Mouse (Mus musculus) ES-E14 (cell line): ENCODE measurements at regions not wholly inside any gene's neighbourhood (a gene's known extent, or its start where the extent isn't known, plus 50 kb on each side); places are given as distances from the start of the nearest gene placed in this dataset.

Source experiments
- DNase-seq: peaks from one replicate; pipeline ENCODE4 v3.0.0-alpha.2; 2013; ENCODE audit warnings: low read depth, low spot score
- H3K27ac ChIP-seq: 2 replicates; pipeline ENCODE4 v1.5.1; 2012; ENCODE audit warnings: low read depth, mild to moderate bottlenecking, low read length, moderate library complexity, mixed read lengths; ENCODE audit not compliant: poor library complexity, insufficient read depth, severe bottlenecking
- H3K36me3 ChIP-seq: 2 replicates; pipeline ENCODE4 v1.6.1; 2012; ENCODE audit warnings: mild to moderate bottlenecking, low read length, moderate library complexity, mixed read lengths; ENCODE audit not compliant: control insufficient read depth, poor library complexity, insufficient read depth, severe bottlenecking
- H3K4me1 ChIP-seq, 2 experiments: fragments of 150-350 bp in 1 of 2; sonication (generic) in 1 of 2; 2 replicates each; pipeline ENCODE4 v1.6.1; 2012; ENCODE audit warnings: low read length in 2 of 2, mild to moderate bottlenecking in 1 of 2, mixed read lengths in 1 of 2; ENCODE audit not compliant: control insufficient read depth in 2 of 2, insufficient read depth in 2 of 2, poor library complexity in 1 of 2
- H3K4me3 ChIP-seq, 2 experiments: fragments of 150-350 bp in 1 of 2; sonication (generic) in 1 of 2; 2 replicates each; pipeline ENCODE4 v1.5.1; 2012; ENCODE audit warnings: low read length in 2 of 2, low read depth in 1 of 2, mild to moderate bottlenecking in 1 of 2, mixed read lengths in 1 of 2; ENCODE audit not compliant: insufficient read depth in 1 of 2, poor library complexity in 1 of 2, severe bottlenecking in 1 of 2
- H3K9ac ChIP-seq: 2 replicates; pipeline ENCODE4 v1.6.1; 2012; ENCODE audit warnings: low read depth, mild to moderate bottlenecking, low read length, mixed read lengths; ENCODE audit not compliant: poor library complexity, insufficient read depth, severe bottlenecking
- H3K9me3 ChIP-seq: fragments of 150-350 bp; sonication (generic); 2 replicates; pipeline ENCODE4 v1.6.1; 2012; ENCODE audit warnings: low read depth, mild to moderate bottlenecking, low read length; ENCODE audit not compliant: control insufficient read depth, insufficient read depth
- CHD2 ChIP-seq: IDR thresholded peaks from 2 replicates; pipeline ENCODE4 v1.6.1; 2014; ENCODE audit warnings: mild to moderate bottlenecking, low read depth, low read length, inconsistent platforms
- HCFC1 ChIP-seq: IDR thresholded peaks from 2 replicates; pipeline ENCODE4 v1.6.1; 2012; ENCODE audit warnings: low read length, inconsistent platforms, borderline replicate concordance; ENCODE audit not compliant: insufficient read depth
- MAFK ChIP-seq: IDR thresholded peaks from 2 replicates; pipeline ENCODE4 v1.6.1; 2014; ENCODE audit warnings: mild to moderate bottlenecking, low read depth, low read length, inconsistent platforms; ENCODE audit not compliant: insufficient read depth
- ZC3H11A ChIP-seq: IDR thresholded peaks from 2 replicates; pipeline ENCODE4 v1.6.1; 2012; ENCODE audit warnings: low read depth, mild to moderate bottlenecking, inconsistent platforms, low read length, borderline replicate concordance
- ZNF384 ChIP-seq: IDR thresholded peaks from 2 replicates; pipeline ENCODE4 v1.6.1; 2012; ENCODE audit warnings: low read depth, low read length, inconsistent platforms
- in situ Hi-C, 2 experiments: fragments of 600-800 bp; cut with MboI; formaldehyde crosslinking; loops; one replicate each; pipeline ENCODE4 v1.15.1; 2025; ENCODE audit warnings: low sequenced_read_pairs in 2 of 2, inconsistent platforms in 1 of 2; ENCODE audit not compliant: unreplicated experiment in 2 of 2

DNA sequence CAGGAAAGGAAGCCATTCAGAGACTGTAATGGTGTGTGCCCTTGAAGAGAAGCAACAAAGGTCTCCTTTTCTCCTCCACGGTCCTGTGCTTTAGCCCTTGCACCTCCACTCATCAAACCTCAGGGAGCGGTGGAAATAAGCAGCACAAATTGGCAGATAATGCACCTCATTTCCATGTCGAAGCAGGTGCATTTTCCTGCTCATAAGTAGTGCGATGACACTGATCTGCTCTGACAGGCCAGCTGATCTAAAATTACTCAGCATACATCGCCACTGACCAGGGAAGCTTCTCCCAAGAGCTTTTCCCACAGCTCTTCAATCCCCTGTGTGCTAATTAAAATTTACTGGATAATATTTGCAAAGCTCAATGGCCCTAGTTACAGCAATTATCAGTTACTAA lies 182.9 kb downstream of the Olfr1505 start:
- Histone ChIP-seq H3K9ac (no peak overlapping the region), H3K36me3 (no peaks in the 10 kb centered on the region), H3K9me3 (no peaks in the 10 kb centered on the region), H3K4me1 (no peaks in the 10 kb centered on the region), H3K27ac (no peak overlapping the region), H3K4me3 (no peak overlapping the region)
- TF ChIP-seq HCFC1 (no peak), ZNF384 (no peak), MAFK (no peak), ZC3H11A (no peak), CHD2 (no peak)
- in situ Hi-C loops = no loop called here
- no peak for DNase-seq

DNA sequence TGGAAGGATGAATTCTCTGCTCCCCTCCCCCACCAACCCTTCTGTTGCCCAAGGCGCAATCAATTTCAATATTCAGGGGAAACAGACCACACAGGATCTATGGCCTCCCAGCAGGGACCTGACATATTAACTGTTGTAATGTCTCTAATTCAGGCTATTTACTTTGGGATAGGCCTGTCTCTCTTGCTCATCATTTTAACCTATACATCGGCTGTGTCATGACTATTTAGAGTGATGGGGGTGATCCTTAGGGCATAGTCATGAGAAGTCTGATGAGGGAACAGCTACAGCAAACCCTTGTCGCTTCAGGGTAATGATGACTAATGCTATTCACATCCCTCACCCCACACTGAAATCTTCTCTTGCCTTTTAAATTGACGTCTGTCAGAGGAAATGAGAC lies 195.8 kb downstream of the Olfr1505 start:
- Histone ChIP-seq H3K36me3 (no peaks in the 10 kb centered on the region), H3K4me1 (no peaks in the 10 kb centered on the region), H3K9ac (no peak overlapping the region), H3K4me3 (no peak overlapping the region), H3K27ac (no peak overlapping the region), H3K9me3 (no peaks in the 10 kb centered on the region)
- no peak for TF ChIP-seq MAFK
- no peak for TF ChIP-seq ZNF384
- in situ Hi-C loops = no loop called here
- DNase-seq = no peak

- Histone ChIP-seq H3K4me1 (no peaks in the 10 kb centered on the region), H3K9ac (no peak overlapping the region), H3K27ac (no peak overlapping the region), H3K9me3 (no peaks in the 10 kb centered on the region), H3K4me3 (no peak overlapping the region), H3K36me3 (no peaks in the 10 kb centered on the region)
- no peak for DNase-seq
- in situ Hi-C loops = no loop called here
- TF ChIP-seq HCFC1 = no peak
- no peak for TF ChIP-seq ZC3H11A
Observed at GRCm38 (mm10) chr19:14123348-14124113, 210.2 kb downstream of the Olfr1505 start.

DNA sequence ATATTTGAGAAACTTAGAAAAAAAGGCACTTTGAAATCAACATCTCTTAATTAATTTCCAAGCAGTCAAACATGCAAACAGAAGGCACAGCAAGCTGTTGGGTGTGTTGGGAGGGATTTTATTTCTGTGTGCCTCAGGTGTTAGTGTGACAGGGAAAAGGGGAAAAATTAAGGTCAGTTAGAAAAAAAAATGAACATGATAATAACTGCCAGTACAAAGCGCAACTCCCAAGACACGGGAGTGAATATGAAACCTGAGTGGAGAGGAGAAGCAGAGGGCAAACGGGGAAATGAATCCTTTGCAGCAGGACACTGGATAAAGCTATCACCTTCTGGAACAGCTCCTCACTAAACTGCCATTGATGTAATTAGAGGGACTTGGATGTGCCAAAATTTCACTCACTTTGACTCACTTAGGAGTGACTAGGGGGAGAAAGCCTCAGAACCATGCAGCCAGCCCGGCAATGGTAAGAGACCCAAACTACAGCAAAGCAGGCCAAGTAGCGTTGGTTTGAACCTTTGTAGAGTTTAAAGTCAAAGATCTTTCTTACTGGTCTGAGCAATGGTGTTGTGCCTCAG lies 211.0 kb downstream of the Olfr1505 start:
- Histone ChIP-seq H3K36me3 (no peaks in the 10 kb centered on the region), H3K9me3 (no peaks in the 10 kb centered on the region), H3K4me1 (no peaks in the 10 kb centered on the region), H3K9ac (no peak overlapping the region), H3K27ac (no peak overlapping the region), H3K4me3 (no peak overlapping the region)
- TF ChIP-seq MAFK (no peak), ZC3H11A (no peak), ZNF384 (no peak), HCFC1 (no peak)
- DNase-seq = no peak
- in situ Hi-C loops = no loop called here

DNA sequence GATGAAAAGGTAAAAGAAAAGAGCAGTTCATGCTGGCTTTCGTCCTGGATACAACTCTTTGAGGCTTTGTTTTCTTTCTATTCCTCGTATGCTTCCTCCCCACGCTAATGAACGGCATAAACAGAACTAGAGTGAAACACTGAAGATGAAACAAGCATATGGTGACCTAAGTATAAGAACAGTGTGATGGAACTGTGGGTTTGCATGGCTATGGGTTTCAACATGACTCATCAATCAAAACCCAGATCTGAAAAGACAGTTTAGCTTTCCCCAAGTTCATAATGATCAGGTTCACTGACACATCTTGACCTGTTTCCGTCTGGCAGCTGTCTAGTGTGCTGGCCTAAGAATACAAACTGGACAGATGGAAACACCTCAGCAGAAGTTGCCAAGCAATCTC lies 211.7 kb downstream of the Olfr1505 start:
- no peak for DNase-seq
- Histone ChIP-seq H3K4me3 (no peak overlapping the region), H3K27ac (no peak overlapping the region), H3K9me3 (no peaks in the 10 kb centered on the region), H3K36me3 (no peaks in the 10 kb centered on the region), H3K9ac (no peak overlapping the region), H3K4me1 (no peaks in the 10 kb centered on the region)
- TF ChIP-seq ZC3H11A (no peak), CHD2 (no peak), ZNF384 (no peak), HCFC1 (no peak), MAFK (no peak)
- in situ Hi-C loops = no loop called here
